9 mouse cellular contexts compared by ENCODE assay signal in genomic region chr10:24132273-24132672, GRCm38 (mm10). TPM values are rescaled to one million over a fixed set of nuclear protein-coding genes. Genes with fewer than 3 reads are reported as not detected.
DNase-seq lines count a peak whose midpoint lies in the region; ATAC-seq and TF ChIP-seq lines count a peak whose summit lies in the region.
"Had no signal": no experiment of that assay in that cellular context is flagged by ENCODE, and none has a peak within 500 bp of the region (broad histone marks: within the 10 kb centered on the region; RNA-seq: fewer than 3 reads in every experiment).

No protein-coding gene starts in this region.

- no peaks in the 10 kb centered on the region for H3K36me3 ChIP-seq in heart, embryonic 12.5 days
- H3K36me3 ChIP-seq in ES-E14 (ENCODE audit: control insufficient read depth, insufficient read depth, low read length, poor library complexity, severe bottlenecking) = no peaks in the 10 kb centered on the region
- no peaks in the 10 kb centered on the region for H3K36me3 ChIP-seq in kidney, adult 2 months (ENCODE audit: control insufficient read depth, insufficient read depth, low read length)
- H3K36me3 ChIP-seq in lung, embryonic 15.5 days = no peaks in the 10 kb centered on the region
- H3K36me3 ChIP-seq: midbrain, embryonic 12.5 days had no signal

- no peak for TF ChIP-seq POLR2A in kidney, adult 2 months (IDR thresholded peaks at IDR 0.05; ENCODE audit: low read depth, low read length)

- intact Hi-C loops in heart, postnatal 10 days (cut with DNase I) = loop anchor here (5.0 kb wide), 1 partner anchor 155 kb away; no protein-coding TSS in a partner anchor
- intact Hi-C loops in left cerebral cortex, postnatal 10 days (cut with DNase I) = loop anchor here (5.0 to 10.0 kb wide), 3 partner anchors 155 to 1027 kb away; no protein-coding TSS in a partner anchor

- H3K4me2 ChIP-seq in heart, embryonic 12.5 days = peak overlapping the region; percentile 34
- peak overlapping the region; percentile 49 for H3K4me2 ChIP-seq in lung, embryonic 15.5 days

- DNase-seq in heart, postnatal 10 days = no peak
- DNase-seq in ES-E14 (ENCODE audit: low read depth, low spot score) = peak; percentile 54
- peak; percentile 90 for DNase-seq in kidney, adult 2 months
- no peak for DNase-seq in cerebellum, adult 9-10 months
- DNase-seq in left cerebral cortex, postnatal 10 days (ENCODE audit: extremely low spot score in 1 of 2, low spot score in 2 of 2) = no peak
- DNase-seq in adrenal gland, postnatal 10 days = no peak

- no peak overlapping the region for H3K27ac ChIP-seq in heart, embryonic 12.5 days (ENCODE audit: poor library complexity, severe bottlenecking)
- peak overlapping the region; percentile 12; the same call in 1 of the 2 replicates for H3K27ac ChIP-seq in ES-E14 (ENCODE audit: insufficient read depth, low read depth, low read length, poor library complexity, severe bottlenecking)
- peak overlapping the region; percentile 72 for H3K27ac ChIP-seq in kidney, adult 2 months (ENCODE audit: insufficient read depth, low read depth, low read length)
- peak overlapping the region; percentile 76 for H3K27ac ChIP-seq in lung, embryonic 15.5 days
- H3K27ac ChIP-seq: midbrain, embryonic 12.5 days had no signal

- no peak overlapping the region for H3K4me3 ChIP-seq in heart, embryonic 12.5 days
- peak overlapping the region in 1 of 2 experiments; percentile 49; a peak in 2 of 4 replicates for H3K4me3 ChIP-seq in ES-E14 (ENCODE audit: insufficient read depth in 1 of 2, low read depth in 1 of 2, low read length in 2 of 2, poor library complexity in 1 of 2, severe bottlenecking in 1 of 2)
- H3K4me3 ChIP-seq in kidney, adult 2 months (ENCODE audit: insufficient read depth, low read depth, low read length) = no peak overlapping the region
- H3K4me3 ChIP-seq in lung, embryonic 15.5 days = no peak overlapping the region
- H3K4me3 ChIP-seq: midbrain, embryonic 12.5 days had no signal

- no peak for ATAC-seq in heart, embryonic 12.5 days (ENCODE audit: insufficient number of reproducible peaks, low FRiP score)
- ATAC-seq in lung, embryonic 15.5 days (ENCODE audit: borderline replicate concordance, extremely low read depth, low FRiP score, low TSS enrichment) = peak; percentile 83

- 12% methylated on average over 5 of the region's 5 CpGs for WGBS in heart, embryonic 12.5 days
- WGBS in kidney, adult 2 months = 14% methylated on average over 5 of the region's 5 CpGs
- WGBS in lung, embryonic 15.5 days = 16% methylated on average over 5 of the region's 5 CpGs

- H3K27me3 ChIP-seq in heart, embryonic 12.5 days (replicated peaks) = no peaks in the 10 kb centered on the region
- no peaks in the 10 kb centered on the region for H3K27me3 ChIP-seq in kidney, adult 2 months (replicated peaks; ENCODE audit: control insufficient read depth, insufficient read depth, low read length)
- no peaks in the 10 kb centered on the region for H3K27me3 ChIP-seq in lung, embryonic 15.5 days
- H3K27me3 ChIP-seq: midbrain, embryonic 12.5 days had no signal

- H3K4me1 ChIP-seq in heart, embryonic 12.5 days (replicated peaks) = peaks cover 16% of the 10 kb centered on the region
- peaks cover 7 to 9% of the 10 kb centered on the region in 2 experiments for H3K4me1 ChIP-seq in ES-E14 (ENCODE audit: control insufficient read depth in 2 of 2, insufficient read depth in 2 of 2, low read length in 2 of 2, poor library complexity in 1 of 2)
- H3K4me1 ChIP-seq in kidney, adult 2 months (ENCODE audit: control insufficient read depth, insufficient read depth, low read length) = peaks cover 5% of the 10 kb centered on the region; the same call in 1 of the 2 replicates
- H3K4me1 ChIP-seq in lung, embryonic 15.5 days = peaks cover 18% of the 10 kb centered on the region; the same call in 1 of the 2 replicates

- no peaks in the 10 kb centered on the region for H3K9me3 ChIP-seq in heart, embryonic 12.5 days (replicated peaks)
- no peaks in the 10 kb centered on the region for H3K9me3 ChIP-seq in ES-E14 (ENCODE audit: control insufficient read depth, insufficient read depth, low read depth, low read length)
- H3K9me3 ChIP-seq in lung, embryonic 15.5 days = no peaks in the 10 kb centered on the region
- H3K9me3 ChIP-seq: midbrain, embryonic 12.5 days had no signal

- H3K9ac ChIP-seq in heart, embryonic 12.5 days = 0 out of 2 replicates have a peak overlapping the region, but pooled peaks have one; percentile 24
- no peak overlapping the region for H3K9ac ChIP-seq in ES-E14 (ENCODE audit: insufficient read depth, low read depth, low read length, poor library complexity, severe bottlenecking)
- no peak overlapping the region for H3K9ac ChIP-seq in lung, embryonic 15.5 days
- H3K9ac ChIP-seq: midbrain, embryonic 12.5 days had no signal

- no peak for TF ChIP-seq CTCF in kidney, adult 2 months (conservative IDR thresholded peaks at IDR 0.05; ENCODE audit: insufficient read depth, insufficient read length, low read depth, low read length)

- in situ Hi-C loops in ES-E14 (cut with MboI; ENCODE audit: low sequenced_read_pairs in 2 of 2, unreplicated experiment in 2 of 2) = no loop called here

TF ChIP-seq in ES-E14, 5 proteins besides CTCF, POLR2A, EP300 and RAD21:
- TF ChIP-seq ZNF384 (IDR thresholded peaks at IDR 0.05; ENCODE audit: low read depth, low read length) (no peak), CHD2 (IDR thresholded peaks at IDR 0.05; ENCODE audit: low read depth, low read length) (no peak), MAFK (IDR thresholded peaks at IDR 0.05; ENCODE audit: insufficient read depth, low read depth, low read length) (peak; percentile 50; the same call in 1 of the 2 replicates), HCFC1 (IDR thresholded peaks at IDR 0.05; ENCODE audit: borderline replicate concordance, insufficient read depth, low read length) (no peak)

RNA-seq across cellular contexts. Expression of gene Stx7, which starts 16.8 kb away (rescaled TPM):
- 86.9 and 92.5 TPM in 2 replicates for polyA plus RNA-seq in heart, embryonic 12.5 days (2016; fragmentation: Nextera tagmentation; extraction: Ambion mirVana)
- total RNA-seq in heart, postnatal 10 days (2021) = 10 to 100 TPM; 44.9 to 54.6 TPM
- 27.0 and 44.5 TPM in 2 replicates for total RNA-seq in ES-E14 (2012; rRNA removed)
- 168 and 197 TPM in 2 replicates for polyA plus RNA-seq in kidney, adult 2 months (2012; rRNA removed)
- polyA plus RNA-seq in lung, embryonic 15.5 days (2015; fragmentation: Nextera tagmentation; extraction: Ambion mirVana) = 77.3 and 87.4 TPM in 2 replicates
- total RNA-seq in left cerebral cortex, postnatal 10 days (2021) = 100 to 1,000 TPM; 190 to 199 TPM
- total RNA-seq in adrenal gland, postnatal 10 days (2021) = 10 to 100 TPM; 92.2 to 97.9 TPM

RNA-seq across cellular contexts. Expression of gene Taar9, which starts 22.9 kb away (rescaled TPM):
- not detected in 2 replicates for polyA plus RNA-seq in heart, embryonic 12.5 days (2016; fragmentation: Nextera tagmentation; extraction: Ambion mirVana)
- not detected for total RNA-seq in heart, postnatal 10 days (2021)
- not detected in 2 replicates for total RNA-seq in ES-E14 (2012; rRNA removed)
- polyA plus RNA-seq in kidney, adult 2 months (2012; rRNA removed) = not detected in 2 replicates
- polyA plus RNA-seq in lung, embryonic 15.5 days (2015; fragmentation: Nextera tagmentation; extraction: Ambion mirVana) = not detected in 2 replicates
- not detected for total RNA-seq in left cerebral cortex, postnatal 10 days (2021)
- not detected for total RNA-seq in adrenal gland, postnatal 10 days (2021)
- polyA plus RNA-seq: midbrain, embryonic 12.5 days had no signal

RNA-seq across cellular contexts. Expression of gene Taar8c, which starts 30.6 kb away (rescaled TPM):
- polyA plus RNA-seq in heart, embryonic 12.5 days (2016; fragmentation: Nextera tagmentation; extraction: Ambion mirVana) = not detected in 2 replicates
- not detected for total RNA-seq in heart, postnatal 10 days (2021)
- not detected in 2 replicates for total RNA-seq in ES-E14 (2012; rRNA removed)
- polyA plus RNA-seq in kidney, adult 2 months (2012; rRNA removed) = not detected in 2 replicates
- polyA plus RNA-seq in lung, embryonic 15.5 days (2015; fragmentation: Nextera tagmentation; extraction: Ambion mirVana) = not detected in 2 replicates
- not detected for total RNA-seq in left cerebral cortex, postnatal 10 days (2021)
- not detected for total RNA-seq in adrenal gland, postnatal 10 days (2021)
- polyA plus RNA-seq: midbrain, embryonic 12.5 days had no signal

RNA-seq across cellular contexts. Expression of gene Taar8b, which starts 40.2 kb away (rescaled TPM):
- polyA plus RNA-seq in heart, embryonic 12.5 days (2016; fragmentation: Nextera tagmentation; extraction: Ambion mirVana) = not detected in 2 replicates
- total RNA-seq in heart, postnatal 10 days (2021) = not detected
- total RNA-seq in ES-E14 (2012; rRNA removed) = not detected in 2 replicates
- not detected in 2 replicates for polyA plus RNA-seq in kidney, adult 2 months (2012; rRNA removed)
- not detected in 2 replicates for polyA plus RNA-seq in lung, embryonic 15.5 days (2015; fragmentation: Nextera tagmentation; extraction: Ambion mirVana)
- not detected for total RNA-seq in left cerebral cortex, postnatal 10 days (2021)
- total RNA-seq in adrenal gland, postnatal 10 days (2021) = not detected
- polyA plus RNA-seq: midbrain, embryonic 12.5 days had no signal

RNA-seq across cellular contexts. Expression of gene Taar8a, which starts 56.0 kb away (rescaled TPM):
- polyA plus RNA-seq in heart, embryonic 12.5 days (2016; fragmentation: Nextera tagmentation; extraction: Ambion mirVana) = not detected in 2 replicates
- not detected for total RNA-seq in heart, postnatal 10 days (2021)
- not detected in 2 replicates for total RNA-seq in ES-E14 (2012; rRNA removed)
- not detected in 2 replicates for polyA plus RNA-seq in kidney, adult 2 months (2012; rRNA removed)
- not detected in 2 replicates for polyA plus RNA-seq in lung, embryonic 15.5 days (2015; fragmentation: Nextera tagmentation; extraction: Ambion mirVana)
- total RNA-seq in left cerebral cortex, postnatal 10 days (2021) = not detected
- not detected for total RNA-seq in adrenal gland, postnatal 10 days (2021)
- polyA plus RNA-seq: midbrain, embryonic 12.5 days had no signal

Comparison
In these comparisons a context has a peak if more than half of its experiments do, and no peak if none do; other contexts are left out.
1. DNase-seq: peak in ES-E14 (single experiment) and kidney, adult 2 months (single experiment); none in heart, postnatal 10 days (0 of 2), cerebellum, adult 9-10 months (single experiment), left cerebral cortex, postnatal 10 days (0 of 2) and adrenal gland, postnatal 10 days (single experiment).